ENCODE assay signal across 14 mouse cellular contexts in genomic region chr2:103088099-103088498, GRCm38 (mm10). TPM values are rescaled to one million over a fixed set of nuclear protein-coding genes. Genes with fewer than 3 reads are reported as not detected.
DNase-seq lines count a peak whose midpoint lies in the region; ATAC-seq and TF ChIP-seq lines count a peak whose summit lies in the region.
"Had no signal": no experiment of that assay in that cellular context is flagged by ENCODE, and none has a peak within 500 bp of the region (broad histone marks: within the 10 kb centered on the region; RNA-seq: fewer than 3 reads in every experiment).

No protein-coding gene starts in this region.

- H3K4me2 ChIP-seq in intestine, postnatal 0 days (replicated peaks; ENCODE audit: low read depth) = no peak overlapping the region
- no peak overlapping the region for H3K4me2 ChIP-seq in intestine, embryonic 16.5 days (ENCODE audit: low read depth, low read length)
- no peak overlapping the region for H3K4me2 ChIP-seq in stomach, postnatal 0 days (replicated peaks; ENCODE audit: low read depth)
- H3K4me2 ChIP-seq: embryonic facial prominence, embryonic 13.5 days had no signal

- TF ChIP-seq EP300 in MEL (IDR thresholded peaks at IDR 0.05; ENCODE audit: low read depth in 1 of 2, low read length in 2 of 2) = no peak
- TF ChIP-seq EP300 in stomach, postnatal 0 days (optimal IDR thresholded peaks at IDR 0.05) = no peak

- H3K4me3 ChIP-seq in intestine, postnatal 0 days (ENCODE audit: low read depth, low read length) = no peak overlapping the region
- H3K4me3 ChIP-seq in intestine, embryonic 16.5 days (ENCODE audit: low read length) = no peak overlapping the region
- no peak overlapping the region for H3K4me3 ChIP-seq in MEL (ENCODE audit: control insufficient read depth in 1 of 2, insufficient read depth in 1 of 2, low read depth in 2 of 2, low read length in 2 of 2)
- H3K4me3 ChIP-seq in stomach, postnatal 0 days (ENCODE audit: low read depth, low read length) = no peak overlapping the region
- H3K4me3 ChIP-seq: embryonic facial prominence, embryonic 13.5 days; limb, embryonic 10.5 days had no signal

- H3K4me1 ChIP-seq in intestine, postnatal 0 days (replicated peaks; ENCODE audit: control insufficient read depth, insufficient read depth, low read length) = no peaks in the 10 kb centered on the region
- H3K4me1 ChIP-seq in intestine, embryonic 16.5 days (ENCODE audit: control insufficient read depth, insufficient read depth, low read length) = no peaks in the 10 kb centered on the region
- no peaks in the 10 kb centered on the region for H3K4me1 ChIP-seq in MEL (ENCODE audit: control insufficient read depth in 1 of 2, insufficient read depth in 2 of 2, low read length in 2 of 2)
- H3K4me1 ChIP-seq in stomach, postnatal 0 days (replicated peaks; ENCODE audit: control insufficient read depth, insufficient read depth) = no peaks in the 10 kb centered on the region
- H3K4me1 ChIP-seq: embryonic facial prominence, embryonic 13.5 days; limb, embryonic 10.5 days had no signal

- H3K9ac ChIP-seq in intestine, postnatal 0 days (ENCODE audit: low read depth, low read length) = no peak overlapping the region
- no peak overlapping the region for H3K9ac ChIP-seq in intestine, embryonic 16.5 days (ENCODE audit: low read depth, low read length)
- no peak overlapping the region for H3K9ac ChIP-seq in MEL (ENCODE audit: control insufficient read depth, low read depth, low read length, poor library complexity, severe bottlenecking)
- no peak overlapping the region for H3K9ac ChIP-seq in stomach, postnatal 0 days (ENCODE audit: low read length)
- H3K9ac ChIP-seq: embryonic facial prominence, embryonic 13.5 days had no signal

- H3K27ac ChIP-seq in intestine, postnatal 0 days (ENCODE audit: low read depth, low read length) = no peak overlapping the region
- H3K27ac ChIP-seq in intestine, embryonic 16.5 days (ENCODE audit: low read length) = no peak overlapping the region
- no peak overlapping the region for H3K27ac ChIP-seq in MEL (ENCODE audit: control insufficient read depth, low read depth, low read length)
- H3K27ac ChIP-seq in stomach, postnatal 0 days (replicated peaks) = no peak overlapping the region
- H3K27ac ChIP-seq: embryonic facial prominence, embryonic 13.5 days; limb, embryonic 10.5 days had no signal

- peaks cover 18% of the 10 kb centered on the region for H3K36me3 ChIP-seq in intestine, postnatal 0 days (ENCODE audit: control insufficient read depth, insufficient read depth)
- H3K36me3 ChIP-seq in intestine, embryonic 16.5 days (ENCODE audit: control insufficient read depth, insufficient read depth, low read length) = 0 out of 2 replicates have a peak, but pooled peaks cover 3% of the 10 kb centered on the region
- no peaks in the 10 kb centered on the region for H3K36me3 ChIP-seq in MEL (ENCODE audit: control insufficient read depth in 1 of 2, insufficient read depth in 2 of 2, low read length in 2 of 2)
- H3K36me3 ChIP-seq in stomach, postnatal 0 days (ENCODE audit: control insufficient read depth, insufficient read depth, low read length) = no peaks in the 10 kb centered on the region; the same call in 1 of the 2 replicates

- H3K27me3 ChIP-seq in intestine, postnatal 0 days (replicated peaks; ENCODE audit: control insufficient read depth, insufficient read depth, low read length) = no peaks in the 10 kb centered on the region
- no peaks in the 10 kb centered on the region for H3K27me3 ChIP-seq in intestine, embryonic 16.5 days (replicated peaks; ENCODE audit: control insufficient read depth, insufficient read depth, low read length)
- no peaks in the 10 kb centered on the region for H3K27me3 ChIP-seq in MEL (ENCODE audit: control insufficient read depth in 1 of 2, insufficient read depth in 2 of 2, low read length in 2 of 2)
- no peaks in the 10 kb centered on the region for H3K27me3 ChIP-seq in stomach, postnatal 0 days (ENCODE audit: control insufficient read depth, insufficient read depth, low read length)
- H3K27me3 ChIP-seq: embryonic facial prominence, embryonic 13.5 days had no signal

- H3K9me3 ChIP-seq in intestine, postnatal 0 days (ENCODE audit: control insufficient read depth) = no peaks in the 10 kb centered on the region
- H3K9me3 ChIP-seq in intestine, embryonic 16.5 days (ENCODE audit: control insufficient read depth, low read length) = no peaks in the 10 kb centered on the region
- no peaks in the 10 kb centered on the region for H3K9me3 ChIP-seq in MEL (replicated peaks; ENCODE audit: insufficient read depth, low read length)
- no peaks in the 10 kb centered on the region for H3K9me3 ChIP-seq in stomach, postnatal 0 days (ENCODE audit: control insufficient read depth, low read length)
- H3K9me3 ChIP-seq: embryonic facial prominence, embryonic 13.5 days; limb, embryonic 10.5 days had no signal

- TF ChIP-seq CTCF in intestine, postnatal 0 days (IDR thresholded peaks at IDR 0.05; ENCODE audit: low read depth) = peak; percentile 51
- peak; percentile 47 to 54 (median 50) for TF ChIP-seq CTCF in MEL (IDR thresholded peaks at IDR 0.05 in 2 of 3, conservative IDR thresholded peaks at IDR 0.05 in 1 of 3; ENCODE audit: control insufficient read depth in 1 of 3, insufficient read depth in 1 of 3, low read depth in 2 of 3, low read length in 3 of 3, poor library complexity in 1 of 3, severe bottlenecking in 1 of 3)
- TF ChIP-seq CTCF in stomach, postnatal 0 days (IDR thresholded peaks at IDR 0.05; ENCODE audit: low read depth) = peak; percentile 59

- no peaks in the 10 kb centered on the region for H3K79me2 ChIP-seq in MEL (ENCODE audit: control insufficient read depth, insufficient read depth, low read length, poor library complexity)

- peak; percentile 15 for TF ChIP-seq RAD21 in MEL (IDR thresholded peaks at IDR 0.05; ENCODE audit: low read depth, low read length)

- no peak for TF ChIP-seq POLR2A in MEL (IDR thresholded peaks at IDR 0.05; ENCODE audit: control insufficient read depth in 1 of 2, insufficient read depth in 1 of 2, low read depth in 1 of 2, low read length in 2 of 2, poor library complexity in 1 of 2)

- peak; percentile 23 for DNase-seq in retina, postnatal 1 day
- DNase-seq in retina, embryonic 14.5 days (ENCODE audit: low spot score) = no peak
- DNase-seq in MEL (ENCODE audit: low read depth, low spot score) = peak; percentile 35
- no peak for DNase-seq in stomach, postnatal 0 days (ENCODE audit: low spot score)
- no peak for DNase-seq in adrenal gland, adult 18-20 months (ENCODE audit: low spot score in 2 of 2)
- DNase-seq: kidney, postnatal 25 days; lung, postnatal 36 days; spleen, adult 18-20 months; thymus, adult 2 months had no signal

- no peak for ATAC-seq in intestine, postnatal 0 days
- ATAC-seq in intestine, embryonic 16.5 days = no peak
- ATAC-seq in stomach, postnatal 0 days (ENCODE audit: low FRiP score, low TSS enrichment) = no peak
- ATAC-seq: forebrain, embryonic 16.5 days had no signal

- 96% methylated on average over 4 of the region's 4 CpGs for WGBS in intestine, postnatal 0 days
- WGBS in intestine, embryonic 16.5 days = 96% methylated on average over 4 of the region's 4 CpGs
- WGBS in stomach, postnatal 0 days = 93% methylated on average over 4 of the region's 4 CpGs

TF ChIP-seq in MEL, 35 proteins besides CTCF, POLR2A, EP300 and RAD21:
- no peak for TF ChIP-seq POLR2AphosphoS5 (IDR thresholded peaks at IDR 0.05; ENCODE audit: borderline replicate concordance, low read depth, low read length)
- peak; percentile 63 for TF ChIP-seq SMC3 (IDR thresholded peaks at IDR 0.05; ENCODE audit: low read depth, low read length)

RNA-seq across cellular contexts. Expression of gene Apip, which starts 14.6 kb away (rescaled TPM):
- 28.8 and 29.1 TPM in 2 replicates for polyA plus RNA-seq in intestine, postnatal 0 days (2015; fragmentation: Nextera tagmentation; extraction: Ambion mirVana)
- polyA plus RNA-seq in intestine, embryonic 16.5 days (2015; fragmentation: Nextera tagmentation; extraction: Ambion mirVana) = 50.0 and 51.0 TPM in 2 replicates
- total RNA-seq in MEL (2012; rRNA removed) = 31.4 and 34.6 TPM in 2 replicates
- 10 to 100 TPM in 1 of 2 experiments, not detected in 1; 39.7 TPM for polyA plus RNA-seq in MEL (2012; ENCODE audit: insufficient read depth in 1 of 2, insufficient read length in 2 of 2, low read depth in 1 of 2, low replicate concordance in 2 of 2, missing spikeins in 1 of 2)
- 31.8 and 32.2 TPM in 2 replicates for polyA plus RNA-seq in stomach, postnatal 0 days (2015; fragmentation: Nextera tagmentation; extraction: Ambion mirVana)
- total RNA-seq in adrenal gland, adult 18-20 months (2021) = 10 to 100 TPM; 46.1 to 51.2 TPM

RNA-seq across cellular contexts. Expression of gene Pdhx, which starts 14.8 kb away (rescaled TPM):
- 22.4 and 23.5 TPM in 2 replicates for polyA plus RNA-seq in intestine, postnatal 0 days (2015; fragmentation: Nextera tagmentation; extraction: Ambion mirVana)
- 34.6 and 37.7 TPM in 2 replicates for polyA plus RNA-seq in intestine, embryonic 16.5 days (2015; fragmentation: Nextera tagmentation; extraction: Ambion mirVana)
- 48.4 and 50.0 TPM in 2 replicates for total RNA-seq in MEL (2012; rRNA removed)
- 10 to 100 TPM in 1 of 2 experiments, not detected in 1; 73.3 TPM for polyA plus RNA-seq in MEL (2012; ENCODE audit: insufficient read depth in 1 of 2, insufficient read length in 2 of 2, low read depth in 1 of 2, low replicate concordance in 2 of 2, missing spikeins in 1 of 2)
- 24.3 and 24.7 TPM in 2 replicates for polyA plus RNA-seq in stomach, postnatal 0 days (2015; fragmentation: Nextera tagmentation; extraction: Ambion mirVana)
- total RNA-seq in adrenal gland, adult 18-20 months (2021) = 100 to 1,000 TPM; 126 to 127 TPM

Comparison
In these comparisons a context has a peak if more than half of its experiments do, and no peak if none do; other contexts are left out.
1. DNase-seq: peak in retina, postnatal 1 day (single experiment) and MEL (single experiment); none in retina, embryonic 14.5 days (single experiment), stomach, postnatal 0 days (single experiment) and adrenal gland, adult 18-20 months (0 of 2).
2. Peak in every context shown above with its lines, with median percentiles within 50 percentile points of each other: CTCF ChIP-seq.